Mouse (Mus musculus) kidney, postnatal 36 days (tissue): ENCODE results near the gene Sox5.

Source experiments
- DNase-seq, 2 experiments: peaks; one replicate each; pipeline ENCODE4 v3.0.0; 2021 to 2022; ENCODE audit warnings: mixed read lengths in 2 of 2

Sox5 gene

DNA sequence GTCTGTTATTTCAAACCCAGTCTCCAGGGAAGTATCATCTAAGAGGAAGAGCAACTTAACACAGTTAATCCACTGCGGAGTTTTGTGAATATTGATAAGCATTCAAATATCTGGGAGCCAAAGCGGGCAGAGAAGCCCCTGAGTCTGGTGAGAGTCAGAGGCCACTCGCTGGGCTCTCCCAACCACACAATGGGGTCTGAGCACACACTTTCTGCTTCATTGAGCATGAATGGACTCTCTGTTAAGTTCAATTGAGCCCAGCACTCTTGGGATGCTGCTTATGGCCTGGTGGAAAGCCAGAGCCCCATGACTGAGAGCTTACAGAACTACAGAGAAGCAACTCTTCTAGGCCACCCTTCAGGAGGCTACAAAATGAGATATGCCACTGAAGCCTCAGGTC, 221.6 kb downstream of the Sox5 start:
- no peak for DNase-seq

DNA sequence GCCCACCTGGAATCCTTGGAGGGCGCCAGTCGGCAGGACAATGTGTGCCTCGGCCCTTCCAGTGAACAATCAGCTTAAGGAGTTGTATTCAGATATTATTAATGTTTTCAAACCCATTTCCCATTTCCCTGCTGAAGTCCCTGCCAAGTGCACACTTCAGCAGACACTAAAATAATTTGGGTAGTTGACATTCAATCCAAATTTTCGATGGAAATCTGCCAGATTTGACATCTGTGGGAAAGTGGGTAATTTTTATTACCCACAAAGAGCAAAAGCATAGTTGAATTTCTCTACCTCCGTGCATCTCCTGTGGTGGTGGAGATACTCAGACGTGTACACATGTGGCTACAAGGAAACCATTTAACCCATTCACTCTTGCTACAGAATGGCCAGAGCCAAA, 228.3 kb downstream of the Sox5 start:
- no peak for DNase-seq

DNA sequence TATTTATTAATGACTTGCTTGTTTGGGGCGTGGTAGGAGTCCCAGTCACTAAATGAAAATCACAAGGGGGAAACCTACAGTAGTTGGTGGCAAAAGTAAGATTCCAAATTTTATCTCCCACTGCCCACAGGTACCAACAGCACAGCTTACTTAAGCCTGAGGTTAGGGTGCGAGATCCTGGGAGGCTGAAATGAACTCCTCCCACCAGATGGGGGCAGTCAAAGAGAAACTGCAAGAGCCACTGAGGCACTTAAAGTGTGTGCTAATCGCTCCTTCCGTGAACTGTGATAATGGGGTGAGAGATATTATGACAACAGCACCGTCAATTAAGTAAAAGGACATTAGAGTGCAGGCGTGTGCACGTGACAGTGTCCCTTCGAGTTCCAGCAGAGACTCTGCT, 232.8 kb downstream of the Sox5 start:
- no peak for DNase-seq

DNA sequence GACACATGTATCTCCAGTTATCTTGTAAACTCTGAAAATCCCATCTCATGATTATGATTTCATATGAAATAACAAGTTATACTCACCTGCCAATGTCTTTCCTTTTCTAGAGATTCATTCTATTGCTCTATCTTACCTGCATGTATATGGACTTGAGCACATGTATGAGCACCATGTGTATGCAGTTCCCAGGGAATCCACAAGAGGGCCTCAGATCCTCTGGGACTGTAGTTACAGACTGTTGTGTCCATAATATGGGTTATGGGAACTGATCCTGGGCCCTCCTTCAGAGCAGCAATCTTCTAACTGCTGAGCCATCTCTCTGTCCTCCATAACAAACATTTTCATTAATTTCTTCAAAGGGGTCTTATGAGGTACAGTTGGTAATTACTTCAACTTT, 234.6 kb downstream of the Sox5 start:
- no peak for DNase-seq

DNA sequence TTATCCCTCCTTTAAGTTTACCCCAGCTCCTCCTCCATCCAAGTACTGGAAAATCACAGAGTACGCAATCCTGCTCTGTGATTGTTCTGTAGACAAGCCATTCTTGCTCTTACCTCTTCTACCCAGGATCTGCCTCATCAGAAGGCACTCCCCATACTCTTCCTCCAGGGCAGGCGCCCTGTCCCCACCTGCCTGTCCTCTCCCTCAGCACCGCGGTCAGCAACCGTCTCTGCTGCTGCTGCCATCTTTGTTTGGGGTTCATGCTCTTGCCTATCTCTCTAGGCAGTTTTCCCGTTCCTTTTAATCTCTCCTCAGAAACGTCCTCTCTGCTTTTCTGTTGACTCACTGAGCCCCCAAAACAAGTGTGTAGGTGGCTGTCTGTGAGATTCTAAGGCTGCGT, 236.2 kb downstream of the Sox5 start:
- DNase-seq, result no peak

DNA sequence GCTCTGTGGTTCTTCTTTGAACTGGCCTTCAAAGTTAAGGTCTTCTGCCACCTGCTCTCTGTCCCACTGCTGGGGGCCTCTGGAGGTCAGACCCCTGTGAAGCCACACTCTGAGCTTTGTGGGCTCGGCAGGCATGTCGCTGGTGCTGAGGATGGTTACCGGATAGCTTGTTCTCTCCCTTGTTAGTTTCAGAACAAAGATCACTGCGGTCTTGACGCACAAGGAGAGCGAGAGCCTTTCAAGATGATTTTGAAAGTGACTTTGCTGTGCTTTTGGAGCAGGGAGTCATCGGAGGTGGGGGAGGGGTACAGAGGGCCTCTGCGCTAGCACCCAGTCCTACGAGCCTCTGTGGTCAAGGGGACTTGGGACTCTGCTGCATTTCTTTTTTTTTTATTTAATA, 240.5 kb downstream of the Sox5 start:
- no peak for DNase-seq

DNA sequence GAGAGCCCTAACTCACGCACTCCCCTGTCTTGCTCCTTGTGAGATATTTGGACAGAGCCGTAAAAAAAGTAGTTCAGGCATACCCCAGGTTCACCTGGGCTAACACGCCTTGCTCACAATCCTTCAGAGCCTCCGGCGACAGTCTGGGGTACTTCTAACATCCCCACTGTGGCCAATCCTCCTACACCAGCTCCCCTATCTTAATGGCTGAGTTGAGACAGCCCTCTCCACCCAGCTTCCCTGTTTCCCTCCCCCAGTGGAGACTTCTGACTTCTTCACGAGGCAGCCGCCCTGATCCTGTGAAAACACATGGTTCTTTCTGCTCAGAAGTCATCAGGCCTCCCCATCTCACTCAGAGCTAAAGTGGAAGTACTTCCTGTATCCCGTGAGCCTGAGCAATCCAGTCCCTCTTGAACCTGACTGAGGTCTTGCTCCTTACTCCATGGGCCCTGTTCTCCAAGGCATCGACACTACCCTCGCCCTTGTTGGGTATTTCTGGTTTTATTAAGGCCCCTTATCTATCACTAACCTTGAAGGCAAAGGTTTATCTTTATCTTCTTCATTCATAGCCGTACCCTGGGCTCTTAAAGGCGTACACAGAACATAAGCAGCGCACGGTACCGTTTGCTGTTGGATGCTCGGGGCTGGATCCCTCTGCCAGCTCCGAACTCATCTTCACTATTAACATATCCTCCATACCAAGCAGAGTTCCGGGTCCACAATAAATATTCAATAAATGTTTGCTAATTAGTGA, 242.2 kb downstream of the Sox5 start:
- no peak for DNase-seq

DNA sequence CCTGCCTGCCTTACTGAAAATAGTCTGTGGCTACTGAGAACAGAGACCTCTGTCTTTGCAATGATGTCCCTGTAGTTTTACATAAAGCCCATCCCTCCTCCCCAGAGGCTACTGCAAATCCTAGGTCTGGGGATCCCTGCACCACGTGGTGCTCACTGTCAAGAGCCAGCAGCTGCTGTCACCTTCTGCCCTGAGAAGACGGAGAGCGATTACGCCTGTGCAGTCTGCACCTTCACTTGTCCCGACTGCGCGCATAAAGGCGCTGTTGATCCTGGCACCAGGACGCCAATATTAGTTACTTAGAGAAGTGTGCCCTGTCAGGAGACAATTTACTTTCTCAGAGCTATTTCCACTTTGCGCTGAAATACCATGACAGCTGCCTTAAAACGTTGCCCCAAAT, 258.3 kb downstream of the Sox5 start:
- DNase-seq, result no peak

DNA sequence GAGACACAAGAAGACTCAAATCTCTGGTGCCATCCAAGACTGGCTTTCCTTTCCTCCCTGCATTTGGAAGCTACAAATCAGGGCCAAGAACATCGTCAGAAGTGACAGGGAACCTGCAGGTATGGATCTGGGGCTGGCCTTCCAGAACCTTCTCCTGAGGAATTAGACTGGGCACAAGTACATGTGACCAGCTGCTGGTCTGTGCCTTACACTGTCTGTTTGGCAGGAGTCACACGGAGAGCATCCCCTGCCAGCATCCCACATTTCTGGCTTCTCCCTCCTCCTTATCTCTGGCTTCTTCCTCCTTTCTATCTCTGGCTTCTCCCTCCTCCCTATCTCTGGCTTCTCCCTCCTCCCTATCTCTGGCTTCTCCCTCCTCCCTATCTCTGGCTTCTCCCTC, 263.0 kb downstream of the Sox5 start:
- DNase-seq, result no peak

DNA sequence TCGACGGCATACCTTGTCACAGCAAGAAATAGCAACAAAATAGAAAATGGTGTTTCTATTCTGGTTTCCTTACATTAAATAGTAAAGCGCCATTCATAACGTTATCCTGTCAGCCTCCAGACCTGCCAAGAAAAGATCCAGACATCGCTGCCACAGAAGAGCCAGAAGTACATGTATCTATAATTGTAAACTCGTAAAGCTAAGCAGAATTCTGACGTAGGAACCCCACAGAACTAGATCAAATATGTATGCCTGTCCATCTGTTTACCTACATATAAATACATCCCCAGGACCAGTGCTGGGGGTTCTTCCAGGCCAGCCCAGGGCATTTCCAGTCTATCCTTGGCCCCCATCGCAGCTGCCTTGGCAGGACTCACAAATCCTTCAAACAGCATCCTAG, 265.9 kb downstream of the Sox5 start:
- no peak for DNase-seq

DNA sequence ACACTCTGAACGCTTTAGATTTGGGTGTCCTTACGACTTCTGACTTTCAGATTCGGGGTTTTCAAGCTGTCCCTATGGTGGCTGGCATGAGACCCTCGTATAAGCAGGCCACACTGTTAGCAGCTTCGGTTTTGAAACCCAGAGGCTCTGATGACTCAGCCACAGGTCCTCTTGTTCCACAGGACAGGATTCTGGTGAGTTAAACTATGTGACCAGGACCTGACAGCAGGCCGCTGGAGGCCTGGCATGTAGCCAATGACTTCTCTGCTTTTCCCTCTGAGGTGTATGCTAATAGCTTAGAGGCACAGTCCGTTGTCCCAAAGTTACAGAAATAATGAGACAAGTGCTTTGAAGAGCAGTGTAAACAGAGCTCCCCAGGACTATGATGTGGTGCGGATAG, 268.0 kb downstream of the Sox5 start:
- DNase-seq, result peak; percentile 29 to 65

DNA sequence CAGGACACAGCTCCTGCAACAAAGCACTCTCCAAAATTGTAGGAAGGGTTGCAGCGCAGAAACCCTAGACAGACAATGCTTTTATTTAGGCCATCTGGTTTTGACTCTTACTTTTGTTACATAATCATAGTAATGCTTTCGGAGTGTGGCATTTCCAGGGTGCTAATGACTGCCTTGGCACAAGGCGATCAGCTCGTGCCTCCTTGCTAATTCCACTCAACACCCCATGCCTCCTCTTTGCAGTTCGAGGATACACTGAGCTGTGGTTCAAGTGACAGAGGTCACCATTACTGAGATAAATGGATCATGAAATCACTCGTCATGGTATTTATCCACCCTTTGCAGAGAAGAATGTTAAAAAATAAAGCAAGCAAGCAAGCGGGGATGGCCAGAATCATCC, 269.9 kb downstream of the Sox5 start:
- DNase-seq, result no peak

DNA sequence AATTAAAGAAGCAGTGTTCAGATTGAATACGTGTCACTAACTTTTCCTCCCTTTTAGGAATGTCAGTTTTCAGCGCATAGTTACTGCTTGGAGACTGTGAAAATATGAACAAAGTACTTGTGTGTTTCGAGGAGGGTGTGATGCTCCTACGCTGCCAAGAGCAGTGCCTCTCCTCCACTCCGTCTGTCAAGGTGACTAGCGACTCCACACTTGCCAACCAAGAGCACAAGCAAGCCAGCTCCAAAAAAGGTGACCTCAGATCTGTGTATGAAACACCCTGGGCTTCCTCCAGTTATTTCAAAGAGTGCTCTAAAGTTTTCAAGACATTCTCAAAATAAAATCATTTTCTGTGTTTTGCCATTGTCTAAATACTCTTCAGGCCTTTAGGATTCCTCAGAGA, 271.6 kb downstream of the Sox5 start:
- DNase-seq, result no peak

DNA sequence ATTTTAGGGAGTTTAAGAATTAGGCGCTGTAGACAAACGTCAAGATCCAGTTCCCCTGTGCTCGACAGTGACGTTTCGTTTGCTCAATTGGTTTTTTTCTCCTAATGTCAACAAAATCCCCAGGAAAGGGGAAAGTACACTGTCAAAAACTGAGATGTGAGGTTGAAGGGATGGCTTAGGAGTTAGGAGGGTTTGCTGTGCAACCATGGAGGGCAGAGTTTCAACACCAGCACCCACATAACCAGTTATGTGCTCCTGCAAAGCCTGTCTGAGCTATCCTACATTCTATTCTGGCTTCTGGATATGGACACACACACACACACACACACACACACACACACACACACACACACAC, 277.6 kb downstream of the Sox5 start:
- no peak for DNase-seq

DNA sequence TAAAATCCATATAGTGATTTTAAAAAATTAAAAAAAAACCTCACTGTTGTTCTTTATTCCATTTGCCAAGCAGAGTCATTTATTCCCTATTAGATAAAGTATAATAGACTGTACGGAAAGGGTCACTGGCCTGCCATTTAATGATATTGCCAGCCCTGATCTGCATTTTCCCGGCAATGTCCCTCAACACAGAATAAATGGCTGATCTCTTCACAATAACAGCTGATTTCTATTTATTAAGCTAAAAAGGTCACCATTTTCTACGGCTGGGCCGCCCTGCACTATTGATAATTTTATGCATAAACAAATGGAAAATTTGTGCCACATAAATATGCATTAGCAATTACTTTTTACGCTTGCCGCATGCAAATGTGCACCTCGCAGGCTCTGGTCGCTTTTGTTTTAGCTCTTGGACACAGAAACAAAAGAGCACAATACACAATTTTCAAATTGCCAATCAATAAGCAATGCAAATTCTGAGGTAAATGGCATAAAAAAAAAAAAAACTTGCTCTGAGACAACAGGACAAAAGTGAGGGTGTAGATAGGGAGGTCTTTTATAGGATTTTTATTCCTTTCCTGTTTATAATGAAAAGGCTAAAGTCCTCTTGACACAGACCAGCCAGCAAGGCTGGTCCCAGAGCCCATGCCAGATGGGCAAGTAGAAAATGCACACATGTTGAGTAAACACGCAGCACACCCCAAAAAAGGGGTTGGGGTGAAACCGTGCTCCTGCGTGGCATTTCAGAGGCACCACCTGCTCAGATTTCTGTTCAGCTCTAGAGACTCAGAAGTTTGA, 278.2 kb downstream of the Sox5 start:
- DNase-seq, result no peak

DNA sequence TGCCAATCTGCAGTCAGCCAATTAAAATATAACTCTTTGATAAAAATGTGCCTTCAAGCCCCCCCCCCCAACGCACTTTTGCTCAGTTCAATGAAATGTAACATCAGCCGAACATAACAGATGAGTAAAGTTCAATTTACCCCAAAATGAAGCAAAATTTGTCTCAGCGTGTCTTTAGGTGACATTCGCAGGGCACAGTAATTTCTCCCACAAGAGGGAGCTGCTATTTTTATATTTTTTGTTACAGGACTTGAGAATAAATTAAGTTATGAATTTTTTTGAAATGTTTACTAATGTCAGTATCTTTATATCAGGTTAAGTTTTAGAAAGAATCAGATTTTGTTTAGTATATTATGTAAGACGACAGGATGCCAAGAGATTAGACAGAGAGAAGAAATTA, 280.3 kb downstream of the Sox5 start:
- DNase-seq, result no peak

DNA sequence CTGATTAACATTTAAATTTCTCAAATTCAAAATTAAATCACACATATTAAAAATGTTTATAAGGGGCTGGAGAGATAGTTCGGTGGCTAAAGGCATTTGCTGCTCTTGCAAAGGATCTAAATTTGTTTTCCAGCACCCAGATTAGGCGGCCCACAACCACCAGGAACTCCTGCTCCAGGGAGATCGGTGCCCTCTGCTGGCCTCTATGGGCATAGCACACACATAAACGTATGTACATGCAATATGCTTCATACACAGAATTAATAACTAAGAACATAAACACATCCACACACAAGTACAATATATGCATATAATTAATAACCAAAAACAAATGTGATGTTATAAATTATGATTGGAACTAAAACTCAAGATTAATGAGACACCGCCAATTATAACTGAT, 283.6 kb downstream of the Sox5 start:
- DNase-seq, result peak in 1 of 2 experiments; percentile 17

DNA sequence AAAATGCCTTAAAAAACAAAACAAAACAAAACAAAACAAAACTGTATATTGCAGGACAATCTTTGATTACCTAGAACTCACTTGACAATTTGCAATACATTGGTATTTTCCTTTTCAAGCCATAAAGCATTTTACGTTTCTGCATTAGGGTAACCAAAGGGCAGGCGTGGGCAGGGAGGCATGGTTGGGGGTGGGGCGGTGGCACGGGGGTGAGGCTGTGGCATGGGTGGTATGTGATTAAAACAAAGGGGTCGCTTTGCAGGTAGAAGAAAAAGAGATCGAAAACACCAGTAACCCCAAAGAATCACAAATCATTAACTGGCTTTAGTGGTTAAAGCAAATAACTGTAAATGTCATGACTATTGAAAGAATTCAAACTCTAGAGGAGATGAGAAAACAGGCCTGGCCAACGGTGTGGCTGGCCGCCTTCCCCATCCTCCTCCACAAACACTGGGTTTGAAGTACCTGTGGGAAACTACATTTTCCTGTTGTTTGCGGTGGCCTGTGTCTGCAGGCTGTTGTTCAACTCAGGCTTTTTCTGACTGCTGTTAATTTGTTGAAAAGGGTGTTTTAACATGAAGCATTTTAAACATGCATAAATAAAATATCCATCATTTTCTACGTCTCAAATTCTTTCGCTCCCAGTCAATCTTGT, 289.9 kb downstream of the Sox5 start:
- no peak for DNase-seq

DNA sequence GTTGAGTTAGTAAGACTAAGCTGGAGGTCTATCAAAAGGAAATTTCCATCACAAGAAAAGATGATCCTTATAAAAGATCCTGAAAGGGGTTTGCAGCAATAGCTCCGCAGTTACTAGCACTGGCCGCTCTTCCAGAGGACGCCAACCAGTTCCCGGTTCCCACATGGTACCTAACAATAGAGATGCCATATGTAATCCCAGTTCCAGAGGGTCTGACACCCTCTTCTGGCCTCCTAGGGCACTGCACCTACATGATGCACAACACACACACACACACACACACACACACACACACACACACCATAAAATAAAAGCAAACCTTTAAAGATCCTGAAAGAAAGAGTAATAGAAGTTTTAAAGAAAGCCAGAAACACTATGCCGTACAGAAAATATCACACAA, 290.9 kb downstream of the Sox5 start:
- DNase-seq, result no peak

DNA sequence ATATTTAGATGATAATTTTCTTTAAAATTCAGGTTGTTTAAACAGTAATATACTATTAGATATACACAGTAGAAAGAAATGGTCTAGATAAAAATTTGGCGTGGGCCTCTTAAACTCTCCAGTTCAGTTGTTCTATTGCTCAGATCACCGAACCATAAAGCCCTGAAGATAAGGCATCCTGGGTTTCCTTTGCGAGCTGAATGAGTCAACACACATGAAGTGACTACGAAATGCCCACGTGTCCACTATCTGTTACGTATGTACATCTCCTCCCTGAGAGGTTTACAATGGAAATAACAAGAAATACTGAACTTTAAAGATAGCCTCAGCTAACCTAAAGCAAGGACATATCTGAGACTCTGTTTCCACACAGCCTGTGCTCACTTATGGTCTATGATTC, 296.2 kb downstream of the Sox5 start:
- DNase-seq, result no peak

DNA sequence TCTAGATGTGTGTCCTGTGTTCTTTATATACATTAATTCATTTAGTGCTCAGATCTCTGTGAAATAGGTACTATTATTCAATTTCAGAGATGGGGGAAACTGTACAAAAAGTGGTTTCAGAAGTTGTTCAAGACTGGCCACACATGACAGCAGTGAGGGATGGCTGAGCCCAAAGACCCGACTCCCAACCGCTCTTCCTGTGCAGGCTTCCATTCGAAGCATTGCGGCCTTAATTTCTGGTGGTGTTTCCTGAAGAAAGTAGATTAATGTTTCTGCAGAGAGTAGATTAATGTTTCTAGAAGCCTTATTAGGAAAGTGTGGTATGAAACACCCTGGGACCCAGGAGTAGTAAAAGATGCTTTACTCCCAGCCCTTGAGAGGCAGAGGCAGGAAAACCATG, 298.6 kb downstream of the Sox5 start:
- no peak for DNase-seq

DNA sequence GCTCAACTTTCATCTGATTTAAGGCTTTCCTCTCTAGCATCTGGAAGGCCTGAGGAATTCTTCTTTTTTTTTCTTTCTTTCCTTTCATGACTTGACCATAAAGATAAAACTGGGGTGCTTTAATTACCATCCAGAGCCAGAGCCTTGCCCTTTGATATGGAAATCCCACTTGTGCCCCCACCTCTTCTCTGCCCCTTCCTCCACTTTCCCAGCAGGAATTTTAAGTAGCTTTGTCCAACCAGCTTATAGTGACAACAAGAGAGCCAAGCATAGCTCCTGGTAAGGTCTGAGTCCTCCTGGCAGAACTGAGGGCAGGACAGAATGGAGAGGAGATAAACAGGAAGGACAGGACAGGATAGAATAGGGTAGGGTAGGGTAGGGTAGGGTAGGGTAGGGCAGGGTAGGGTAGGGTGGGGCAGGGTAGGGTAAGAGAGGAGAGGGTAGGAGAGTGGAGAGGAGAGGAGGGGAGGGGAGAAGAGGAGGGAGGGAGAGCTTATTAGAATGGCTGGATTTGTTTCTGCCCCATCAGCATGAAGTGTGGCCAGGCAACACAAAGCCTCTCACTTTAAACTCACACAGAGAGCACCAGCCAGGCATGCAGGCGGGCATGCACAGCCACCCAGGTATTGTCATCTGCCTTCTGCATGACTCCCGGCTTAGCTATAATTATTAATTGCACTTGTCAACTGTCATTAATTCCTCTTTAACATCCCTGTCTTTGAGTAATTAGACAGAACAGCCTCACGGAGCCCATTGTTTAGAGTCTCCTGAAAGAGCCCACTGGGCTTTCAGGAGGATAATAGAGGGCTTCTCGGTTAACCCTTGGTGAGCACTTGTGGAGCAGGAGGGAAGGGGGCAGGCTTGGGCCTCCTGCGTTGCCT, 300.9 kb downstream of the Sox5 start:
- no peak for DNase-seq

DNA sequence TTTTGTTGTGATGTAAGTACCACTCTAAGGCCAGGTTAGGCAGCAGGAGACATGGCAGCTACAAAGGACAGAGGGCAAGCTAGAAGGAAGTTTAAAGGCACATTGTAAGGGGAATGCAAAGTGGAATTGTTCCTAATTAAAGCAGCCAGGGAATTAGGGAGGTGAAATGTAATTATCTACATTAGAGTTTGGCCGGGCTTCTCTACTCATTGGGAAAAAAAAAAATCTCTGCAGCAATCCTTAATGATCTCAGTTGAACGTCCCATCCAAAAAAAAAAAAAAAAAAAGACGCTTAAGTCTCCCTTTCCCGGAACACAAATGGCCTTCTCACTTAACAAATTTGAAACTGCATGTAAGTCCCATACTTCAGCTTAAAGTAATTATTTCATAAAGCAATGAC, 301.9 kb downstream of the Sox5 start:
- no peak for DNase-seq
